Mouse (Mus musculus) limb, embryonic 14.5 days (tissue): ENCODE results near the gene Creb3l2. TPM values are rescaled to one million over a fixed set of nuclear protein-coding genes. Genes with fewer than 3 reads are reported as not detected.

Source experiments
- ATAC-seq: fragments of 200-750 bp; cut with Nextera tagmentation; 2 replicates; pipeline ENCODE4 v1.8.0; 2017; ENCODE audit warnings: low read depth, moderate number of reproducible peaks, moderate TSS enrichment; ENCODE audit not compliant: low FRiP score
- DNase-seq: peaks from one replicate; pipeline ENCODE4 v3.0.0-alpha.2; 2015; ENCODE audit warnings: low spot score
- H3K27ac ChIP-seq: fragments of 300-500 bp; sonication (generic); replicated peaks from 2 replicates; pipeline ENCODE4 v1.5.1; 2014; ENCODE audit warnings: low read depth, mild to moderate bottlenecking, low read length, moderate library complexity, mixed read lengths
- H3K27me3 ChIP-seq: fragments of 300-500 bp; sonication (generic); 2 replicates; pipeline ENCODE4 v1.6.1; 2014; ENCODE audit warnings: low read length, mixed read lengths; ENCODE audit not compliant: control insufficient read depth, insufficient read depth
- H3K36me3 ChIP-seq: fragments of 300-500 bp; sonication (generic); 2 replicates; pipeline ENCODE4 v1.6.1; 2014; ENCODE audit warnings: mild to moderate bottlenecking, low read length, moderate library complexity, mixed read lengths; ENCODE audit not compliant: control insufficient read depth, insufficient read depth
- H3K4me1 ChIP-seq: fragments of 300-500 bp; sonication (generic); 2 replicates; pipeline ENCODE4 v1.6.1; 2014; ENCODE audit warnings: antibody characterized with exemption, low read length, mixed read lengths; ENCODE audit not compliant: control insufficient read depth, insufficient read depth
- H3K4me2 ChIP-seq: fragments of 300-500 bp; sonication (generic); replicated peaks from 2 replicates; pipeline ENCODE4 v1.6.1; 2014; ENCODE audit warnings: low read depth, mild to moderate bottlenecking, low read length, moderate library complexity; ENCODE audit not compliant: severe bottlenecking
- H3K4me3 ChIP-seq: fragments of 300-500 bp; sonication (generic); replicated peaks from 2 replicates; pipeline ENCODE4 v1.5.1; 2014; ENCODE audit warnings: low read length
- H3K9ac ChIP-seq: fragments of 300-500 bp; sonication (generic); 2 replicates; pipeline ENCODE4 v1.6.1; 2014; ENCODE audit warnings: mild to moderate bottlenecking, low read depth, low read length, moderate library complexity; ENCODE audit not compliant: severe bottlenecking
- H3K9me3 ChIP-seq: fragments of 300-500 bp; sonication (generic); 2 replicates; pipeline ENCODE4 v1.6.1; 2016; ENCODE audit warnings: low read length; ENCODE audit not compliant: control insufficient read depth
- POLR2A ChIP-seq: fragments of 200-500 bp; IDR thresholded peaks from 2 replicates; pipeline ENCODE4 v1.8.0; 2012; ENCODE audit warnings: inconsistent platforms, mild to moderate bottlenecking, moderate library complexity, borderline replicate concordance; ENCODE audit not compliant: insufficient read depth, insufficient read length; ENCODE audit errors: extremely low read depth
- WGBS: fragments of 180-500 bp; shearing (Covaris S2); extraction: QIAGEN DNeasy Blood & Tissue Kit; methylation state at CpG from one replicate; pipeline ENCODE4 v1.1.7; 2014; 5-methylcytosine and 5-hydroxymethylcytosine counted together
- polyA plus RNA-seq, 2 experiments: library from polyadenylated mRNA; depleted of rRNA in 1 of 2; stranded (reverse) in 1 of 2; unstranded in 1 of 2; fragments of >200 nt; fragmentation: Nextera tagmentation in 1 of 2; extraction: Ambion mirVana in 1 of 2; gene quantifications; 2 replicates each; pipeline versions ENCODE4 v1.2.1 to v1.2.3; 2012 to 2014

Creb3l2 gene
- polyA plus RNA-seq, 2 experiments: 44.4 to 51.7 TPM

DNA sequence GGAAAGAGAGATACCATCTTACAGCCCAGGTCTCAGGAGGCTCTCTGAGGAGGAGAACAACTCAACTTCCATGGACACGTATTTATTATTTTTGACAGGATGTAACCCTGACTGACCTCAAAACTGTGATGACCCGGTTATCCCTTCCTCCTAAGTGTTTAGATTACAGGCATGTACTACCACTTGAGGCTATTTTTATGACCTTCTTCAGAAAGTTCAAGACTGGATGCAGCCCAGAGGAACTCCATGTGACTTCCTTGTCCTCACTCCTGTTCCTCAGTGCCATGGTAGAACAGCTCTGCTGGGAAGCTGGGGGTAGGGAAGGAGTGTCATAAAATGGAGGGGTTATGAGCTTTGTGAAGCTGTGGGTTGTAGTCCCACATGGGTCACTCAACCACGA, 16.1 kb downstream of the Creb3l2 start:
- no peak for DNase-seq
- WGBS: 82% methylated on average over 3 of the region's 3 CpGs
- peak overlapping the region; percentile 68; the same call in 1 of the 2 replicates for H3K27ac ChIP-seq

DNA sequence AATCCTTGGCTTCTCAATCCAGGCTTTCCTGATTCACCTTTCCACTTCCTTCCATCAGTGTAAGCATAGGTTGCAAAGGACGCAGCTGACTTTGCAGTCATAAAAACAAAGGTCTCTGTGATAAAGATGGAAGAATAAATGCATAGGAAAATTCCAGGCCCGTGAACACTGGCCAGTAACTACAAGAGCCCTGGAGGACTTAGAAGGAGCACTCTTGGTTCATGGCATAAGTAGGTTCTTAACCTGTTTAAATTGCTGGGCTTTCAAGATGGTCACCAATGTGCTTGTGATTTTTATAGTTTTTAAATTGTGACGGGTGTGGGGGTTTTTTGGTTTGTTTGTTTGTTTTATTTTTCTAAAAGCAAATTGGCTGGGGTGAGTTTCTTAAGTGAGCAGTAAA, 16.9 kb downstream of the Creb3l2 start:
- H3K4me1 ChIP-seq: peaks cover 69% of the 10 kb centered on the region

More for the DNA sequence above, 16.1 kb downstream of the Creb3l2 start:
- Histone ChIP-seq H3K36me3 (peaks cover 14% of the 10 kb centered on the region; the same call in 1 of the 2 replicates), H3K4me3 (no peak overlapping the region), H3K27me3 (no peaks in the 10 kb centered on the region), H3K4me2 (no peak overlapping the region), H3K9ac (no peak overlapping the region), H3K4me1 (peaks cover 73% of the 10 kb centered on the region), H3K9me3 (no peaks in the 10 kb centered on the region)
- no peak for ATAC-seq
- TF ChIP-seq POLR2A: no peak

DNA sequence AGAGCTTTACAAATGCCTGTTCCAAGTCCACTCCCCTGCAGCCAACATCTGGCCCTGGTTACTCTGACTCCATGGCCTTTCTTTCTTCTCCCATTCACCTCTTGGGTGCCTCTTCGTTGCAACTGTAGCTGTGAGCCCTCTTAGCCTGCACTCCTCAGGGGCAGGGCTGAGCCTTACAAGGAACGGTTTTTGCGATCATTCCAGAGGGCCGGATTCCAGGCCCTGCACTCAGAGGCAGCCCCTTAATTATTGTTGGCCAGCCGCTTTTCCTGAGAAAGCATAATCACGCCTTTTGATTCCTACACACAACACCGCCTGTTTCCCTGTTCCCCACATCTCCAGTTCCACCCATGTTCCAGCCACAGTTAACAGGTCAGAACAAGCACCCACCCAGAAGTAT, 17.6 kb downstream of the Creb3l2 start:
- peaks cover 14% of the 10 kb centered on the region; the same call in 1 of the 2 replicates for H3K36me3 ChIP-seq
- peak overlapping the region; percentile 68 for H3K27ac ChIP-seq
- H3K4me3 ChIP-seq: no peak overlapping the region
- H3K9ac ChIP-seq: no peak overlapping the region
- peak; percentile 64 for ATAC-seq
- 19% methylated on average over 7 of the region's 7 CpGs for WGBS
- H3K27me3 ChIP-seq: no peaks in the 10 kb centered on the region
- H3K9me3 ChIP-seq: no peaks in the 10 kb centered on the region
- no peak overlapping the region; the same call in 1 of the 2 replicates for H3K4me2 ChIP-seq
- peaks cover 69% of the 10 kb centered on the region for H3K4me1 ChIP-seq
- peak; percentile 57 for DNase-seq
- TF ChIP-seq POLR2A: no peak

More for the DNA sequence above, 16.9 kb downstream of the Creb3l2 start:
- no peaks in the 10 kb centered on the region for H3K9me3 ChIP-seq
- ATAC-seq (no peak), DNase-seq (no peak)
- H3K9ac ChIP-seq: no peak overlapping the region
- 76% methylated on average over 3 of the region's 3 CpGs for WGBS
- peak overlapping the region; percentile 68 for H3K27ac ChIP-seq
- TF ChIP-seq POLR2A: no peak
- no peaks in the 10 kb centered on the region for H3K27me3 ChIP-seq
- H3K36me3 ChIP-seq: peaks cover 14% of the 10 kb centered on the region; the same call in 1 of the 2 replicates
- no peak overlapping the region for H3K4me3 ChIP-seq
- no peak overlapping the region for H3K4me2 ChIP-seq

DNA sequence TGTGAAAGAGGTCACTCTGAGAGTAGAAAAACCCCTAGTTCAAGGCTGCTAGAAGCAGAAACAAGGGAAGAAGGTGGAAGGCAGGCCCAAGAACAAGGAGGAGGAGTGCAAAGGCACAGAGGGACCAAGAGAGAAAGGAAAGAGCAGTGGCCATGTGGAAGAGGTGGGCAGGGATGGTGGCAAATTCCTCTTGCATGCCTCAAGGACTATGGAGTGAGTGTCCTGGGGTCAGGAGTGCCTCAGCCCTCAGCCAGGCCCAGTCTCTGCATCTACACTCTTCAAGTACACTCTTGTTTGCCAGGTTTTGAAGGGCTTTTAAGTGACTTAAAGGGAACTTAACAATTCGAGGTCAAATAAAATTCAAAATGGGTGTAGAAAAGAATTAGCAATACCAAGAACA, 18.6 kb downstream of the Creb3l2 start:
- Histone ChIP-seq H3K36me3 (peaks cover 14% of the 10 kb centered on the region; the same call in 1 of the 2 replicates), H3K4me1 (peaks cover 69% of the 10 kb centered on the region), H3K9ac (no peak overlapping the region), H3K4me2 (no peak overlapping the region), H3K27me3 (no peaks in the 10 kb centered on the region), H3K4me3 (no peak overlapping the region), H3K9me3 (no peaks in the 10 kb centered on the region), H3K27ac (peak overlapping the region; percentile 68)
- TF ChIP-seq POLR2A: no peak
- ATAC-seq (no peak), DNase-seq (no peak)
- 61% methylated on average over 1 of the region's 1 CpGs for WGBS

DNA sequence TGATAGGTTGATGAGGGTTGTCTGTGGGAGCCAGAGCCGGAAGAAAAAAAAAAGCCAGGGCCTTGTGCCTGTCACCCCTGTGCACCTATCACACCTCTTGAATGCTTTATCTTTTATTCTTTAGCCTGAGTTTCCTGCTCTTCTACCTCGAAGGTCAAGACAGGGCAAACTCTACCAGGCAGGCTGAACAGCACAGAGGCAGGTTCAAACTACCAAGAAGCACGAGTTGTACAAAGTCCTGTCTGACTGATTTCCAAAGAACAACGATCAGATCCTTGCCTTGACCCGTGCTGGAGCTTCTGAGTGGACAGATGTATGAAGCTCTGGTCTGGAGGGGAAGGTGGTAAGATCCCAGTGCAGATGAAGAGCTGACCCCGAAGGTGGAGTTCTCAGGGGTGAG, 20.8 kb downstream of the Creb3l2 start:
- Histone ChIP-seq H3K27ac (no peak overlapping the region), H3K9me3 (no peaks in the 10 kb centered on the region), H3K4me1 (peaks cover 65% of the 10 kb centered on the region), H3K27me3 (no peaks in the 10 kb centered on the region), H3K36me3 (peaks cover 14% of the 10 kb centered on the region; the same call in 1 of the 2 replicates), H3K9ac (no peak overlapping the region), H3K4me3 (no peak overlapping the region), H3K4me2 (no peak overlapping the region)
- no peak for TF ChIP-seq POLR2A
- 83% methylated on average over 6 of the region's 6 CpGs for WGBS
- ATAC-seq (no peak), DNase-seq (no peak)
